Mouse (Mus musculus) liver, postnatal 0 days (tissue): ENCODE measurements around the gene Ice1.

Source experiments
- CTCF ChIP-seq: sonication (generic); IDR thresholded peaks from 2 replicates; pipeline ENCODE4 v1.5.1; 2016; ENCODE audit warnings: antibody characterized with exemption, low read depth
- EP300 ChIP-seq: IDR thresholded peaks from 2 replicates; pipeline ENCODE4 v1.6.1; 2016; ENCODE audit warnings: antibody characterized with exemption, low read depth, mild to moderate bottlenecking

- TF ChIP-seq CTCF (no peak), EP300 (no peak)
Observed at GRCm38 (mm10) chr13:70622461-70623057, 14.9 kb downstream of the Ice1 start.
